Mouse (Mus musculus) liver, postnatal 0 days (tissue): Measurements from ENCODE around the gene Ranbp6.

ENCODE experiments used
- CTCF ChIP-seq: sonication (generic); IDR thresholded peaks from 2 replicates; pipeline ENCODE4 v1.5.1; 2016; ENCODE audit warnings: antibody characterized with exemption, low read depth
- EP300 ChIP-seq: IDR thresholded peaks from 2 replicates; pipeline ENCODE4 v1.6.1; 2016; ENCODE audit warnings: antibody characterized with exemption, low read depth, mild to moderate bottlenecking

DNA sequence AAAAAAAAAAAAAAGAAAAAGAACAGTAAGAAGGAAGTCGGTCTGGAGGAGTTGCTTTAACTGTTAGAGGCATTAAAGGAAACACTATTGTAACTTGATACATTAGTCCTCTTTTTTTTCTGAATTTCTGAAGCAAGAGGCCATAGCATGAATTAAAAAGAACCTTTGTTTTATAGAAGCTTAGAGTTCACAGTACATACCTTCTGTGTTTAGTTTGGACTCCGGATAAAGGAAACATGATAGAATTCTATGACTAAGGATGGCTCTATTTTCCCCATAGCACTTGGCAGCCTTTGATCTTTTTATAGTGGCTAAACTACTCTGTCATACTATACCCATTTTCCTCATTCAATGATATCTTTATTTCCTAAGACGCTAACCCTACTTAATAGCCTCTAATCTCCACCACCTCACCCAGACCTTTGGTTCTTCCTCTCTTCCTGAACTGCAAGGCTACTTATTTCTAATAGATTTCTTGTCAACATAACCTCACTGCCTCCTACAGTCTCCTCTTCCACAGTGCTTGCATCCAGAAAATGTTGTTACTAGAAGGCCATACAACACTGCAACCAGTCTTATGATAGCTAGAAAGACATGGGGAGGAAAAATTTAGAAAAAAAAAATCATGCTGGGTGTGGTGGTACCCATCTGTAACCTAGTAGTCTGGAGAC lies 22.7 kb upstream of the Ranbp6 start:
- TF ChIP-seq EP300, result no peak
- no peak for TF ChIP-seq CTCF
